Mouse (Mus musculus) left cerebral cortex, adult 9 months (tissue): ENCODE data around the gene Mfsd4b5.
"Not testable (repeated sequence)": the region's sequence is repeated elsewhere in the genome, so short reads cannot be mapped to it uniquely, and the experiment has no call there.

Experiments
- DNase-seq, 2 experiments: peaks; one replicate each; pipeline ENCODE4 v3.0.0; 2022; ENCODE audit warnings: low spot score in 2 of 2

The Mfsd4b5 gene

GRCm38 (mm10) chr10:39986466-39986865 lies at the start of gene Mfsd4b5:
Gene Mfsd4b5, minus strand, starts transcription at chr10:39986646.
- DNase-seq, result no peak

GRCm38 (mm10) chr10:40034956-40035355 lies 48.5 kb upstream of the Mfsd4b5 start:
- DNase-seq, result no peak

- DNase-seq, result no peak
Observed at GRCm38 (mm10) chr10:40032897-40033296, 46.5 kb upstream of the Mfsd4b5 start.

GRCm38 (mm10) chr10:40030716-40031115 lies 44.3 kb upstream of the Mfsd4b5 start:
- no peak for DNase-seq

GRCm38 (mm10) chr10:40029610-40030009 lies 43.2 kb upstream of the Mfsd4b5 start:
- DNase-seq, result no peak

GRCm38 (mm10) chr10:40028091-40028490 lies 41.6 kb upstream of the Mfsd4b5 start:
- no peak for DNase-seq

GRCm38 (mm10) chr10:40026546-40026945 lies 40.1 kb upstream of the Mfsd4b5 start:
- DNase-seq, result no peak

GRCm38 (mm10) chr10:40025560-40025959 lies 39.1 kb upstream of the Mfsd4b5 start:
- no peak for DNase-seq

GRCm38 (mm10) chr10:40024554-40025428 lies 38.3 kb upstream of the Mfsd4b5 start, which contains the start of gene Mfsd4b1:
Gene Mfsd4b1, minus strand, starts transcription at chr10:40025268.
- DNase-seq, result peak; percentile 81 to 94

- no peak for DNase-seq
Observed at GRCm38 (mm10) chr10:40020401-40020800, 34.0 kb upstream of the Mfsd4b5 start.

- DNase-seq, result no peak
Observed at GRCm38 (mm10) chr10:40019492-40019891, 33.0 kb upstream of the Mfsd4b5 start.

- no peak for DNase-seq
Observed at GRCm38 (mm10) chr10:40018261-40018860, 31.9 kb upstream of the Mfsd4b5 start.

- no peak for DNase-seq
Observed at GRCm38 (mm10) chr10:40009591-40009990, 23.1 kb upstream of the Mfsd4b5 start.

- not testable (repeated sequence) for DNase-seq
Observed at GRCm38 (mm10) chr10:40008847-40009246, 22.4 kb upstream of the Mfsd4b5 start.

- DNase-seq, result no peak
Observed at GRCm38 (mm10) chr10:40007953-40008352, 21.5 kb upstream of the Mfsd4b5 start.

GRCm38 (mm10) chr10:40006963-40007362 lies 20.5 kb upstream of the Mfsd4b5 start:
- no peak for DNase-seq

GRCm38 (mm10) chr10:40000746-40001145 lies 14.3 kb upstream of the Mfsd4b5 start:
- no peak for DNase-seq

GRCm38 (mm10) chr10:39991155-39991554 lies 4.7 kb upstream of the Mfsd4b5 start:
- no peak for DNase-seq

GRCm38 (mm10) chr10:39982604-39983003 lies 3.8 kb downstream of the Mfsd4b5 start:
- no peak for DNase-seq

GRCm38 (mm10) chr10:39978231-39978630 lies 8.2 kb downstream of the Mfsd4b5 start:
- DNase-seq, result no peak

GRCm38 (mm10) chr10:39977346-39977745 lies 9.1 kb downstream of the Mfsd4b5 start:
- no peak for DNase-seq

- no peak for DNase-seq
Observed at GRCm38 (mm10) chr10:39975771-39976170, 10.7 kb downstream of the Mfsd4b5 start.

- DNase-seq, result no peak
Observed at GRCm38 (mm10) chr10:39974982-39975381, 11.5 kb downstream of the Mfsd4b5 start.
